Mouse (Mus musculus) small intestine, adult 2 months (tissue): ENCODE measurements around the gene Lef1. TPM values are rescaled to one million over a fixed set of nuclear protein-coding genes. Genes with fewer than 3 reads are reported as not detected.

Experiments used
- H3K27ac ChIP-seq: fragments of 200-500 bp; 2 replicates; pipeline ENCODE4 v1.5.1; 2012; ENCODE audit warnings: low read depth, low read length, control low read depth, inconsistent platforms; ENCODE audit not compliant: insufficient read depth
- H3K27me3 ChIP-seq: fragments of 200-500 bp; 2 replicates; pipeline ENCODE4 v1.6.1; 2012; ENCODE audit warnings: mild to moderate bottlenecking, moderate library complexity, low read length, inconsistent platforms; ENCODE audit not compliant: control insufficient read depth, insufficient read depth
- H3K36me3 ChIP-seq: fragments of 200-500 bp; 2 replicates; pipeline ENCODE4 v1.6.1; 2012; ENCODE audit warnings: mild to moderate bottlenecking, low read length, control low read depth, inconsistent platforms; ENCODE audit not compliant: control insufficient read depth, insufficient read depth
- H3K4me1 ChIP-seq: fragments of 200-500 bp; 2 replicates; pipeline ENCODE4 v1.6.1; 2012; ENCODE audit warnings: low read length, inconsistent platforms, mixed read lengths; ENCODE audit not compliant: control insufficient read depth, insufficient read depth, insufficient read length
- H3K4me3 ChIP-seq: fragments of 200-500 bp; 2 replicates; pipeline ENCODE4 v1.5.1; 2012; ENCODE audit warnings: low read depth, mild to moderate bottlenecking, control low read depth, inconsistent platforms, low read length, moderate library complexity
- CTCF ChIP-seq: fragments of 200-500 bp; IDR thresholded peaks from 2 replicates; pipeline ENCODE4 v1.5.1; 2012; ENCODE audit warnings: low read depth, mild to moderate bottlenecking, control low read depth, inconsistent platforms, low read length, moderate library complexity, mixed read lengths; ENCODE audit not compliant: insufficient replicate concordance, insufficient read length; ENCODE audit errors: extremely low read depth
- POLR2A ChIP-seq: fragments of 200-500 bp; IDR thresholded peaks from 2 replicates; pipeline ENCODE4 v1.6.1; 2012; ENCODE audit warnings: low read depth, mild to moderate bottlenecking, control low read depth, inconsistent platforms, low read length, moderate library complexity
- WGBS: fragments of 180-500 bp; shearing (Covaris S2); methylation state at CpG from one replicate; pipeline ENCODE4 v1.1.7; 2018; 5-methylcytosine and 5-hydroxymethylcytosine counted together
- polyA plus RNA-seq: library from polyadenylated mRNA; depleted of rRNA; stranded (reverse); fragments of >200 nt; gene quantifications from 2 replicates; pipeline ENCODE4 v1.2.3, GENCODE M21; 2012

Gene Lef1
- polyA plus RNA-seq, 1 experiment = 1.1 TPM

- no peaks in the 10 kb centered on the region for H3K27me3 ChIP-seq
- no peak overlapping the region for H3K27ac ChIP-seq
- H3K4me1 ChIP-seq = no peaks in the 10 kb centered on the region
- WGBS = 79% methylated on average over 6 of the region's 6 CpGs
- no peaks in the 10 kb centered on the region for H3K36me3 ChIP-seq
- TF ChIP-seq POLR2A (no peak), CTCF (no peak)
- H3K4me3 ChIP-seq = no peak overlapping the region
These were observed 32.1 kb upstream of the Lef1 start for GRCm38 (mm10) chr3:131078041-131078621.

- H3K4me3 ChIP-seq = no peak overlapping the region
- no peaks in the 10 kb centered on the region for H3K27me3 ChIP-seq
- no peaks in the 10 kb centered on the region for H3K4me1 ChIP-seq
- 73% methylated on average over 5 of the region's 5 CpGs for WGBS
- H3K36me3 ChIP-seq = no peaks in the 10 kb centered on the region
- TF ChIP-seq CTCF (no peak), POLR2A (no peak)
- no peak overlapping the region for H3K27ac ChIP-seq
These were observed 31.6 kb upstream of the Lef1 start for GRCm38 (mm10) chr3:131078719-131079118.

- TF ChIP-seq CTCF (no peak), POLR2A (no peak)
- Histone ChIP-seq H3K4me1 (0 out of 2 replicates have a peak, but pooled peaks cover 5% of the 10 kb centered on the region), H3K4me3 (no peak overlapping the region), H3K27me3 (peaks cover 14% of the 10 kb centered on the region), H3K36me3 (no peaks in the 10 kb centered on the region), H3K27ac (no peak overlapping the region)
- WGBS = 62% methylated on average over 6 of the region's 6 CpGs
These were observed 26.5 kb upstream of the Lef1 start for GRCm38 (mm10) chr3:131083722-131084121.

- 16% methylated on average over 30 of the region's 30 CpGs for WGBS
- TF ChIP-seq POLR2A (no peak), CTCF (no peak)
- Histone ChIP-seq H3K27ac (no peak overlapping the region), H3K4me1 (0 out of 2 replicates have a peak, but pooled peaks cover 5% of the 10 kb centered on the region), H3K36me3 (no peaks in the 10 kb centered on the region), H3K4me3 (no peak overlapping the region), H3K27me3 (peaks cover 14% of the 10 kb centered on the region)
These were observed 25.3 kb upstream of the Lef1 start for GRCm38 (mm10) chr3:131084718-131085561.

GRCm38 (mm10) chr3:131085978-131086377 lies 24.3 kb upstream of the Lef1 start:
- no peaks in the 10 kb centered on the region for H3K36me3 ChIP-seq
- H3K27ac ChIP-seq = no peak overlapping the region
- 0 out of 2 replicates have a peak, but pooled peaks cover 5% of the 10 kb centered on the region for H3K4me1 ChIP-seq
- WGBS = 66% methylated on average over 9 of the region's 9 CpGs
- H3K27me3 ChIP-seq = peaks cover 14% of the 10 kb centered on the region
- H3K4me3 ChIP-seq = no peak overlapping the region
- TF ChIP-seq CTCF (no peak), POLR2A (no peak)

GRCm38 (mm10) chr3:131089721-131090120 lies 20.6 kb upstream of the Lef1 start:
- 77% methylated on average over 3 of the region's 3 CpGs for WGBS
- Histone ChIP-seq H3K27ac (no peak overlapping the region), H3K36me3 (no peaks in the 10 kb centered on the region), H3K4me1 (0 out of 2 replicates have a peak, but pooled peaks cover 4% of the 10 kb centered on the region), H3K27me3 (peaks cover 11% of the 10 kb centered on the region), H3K4me3 (no peak overlapping the region)
- TF ChIP-seq CTCF (no peak), POLR2A (no peak)

GRCm38 (mm10) chr3:131092113-131092512 lies 18.2 kb upstream of the Lef1 start:
- Histone ChIP-seq H3K4me3 (no peak overlapping the region), H3K27me3 (no peaks in the 10 kb centered on the region), H3K4me1 (no peaks in the 10 kb centered on the region), H3K27ac (no peak overlapping the region), H3K36me3 (no peaks in the 10 kb centered on the region)
- WGBS = 32% methylated on average over 6 of the region's 6 CpGs
- TF ChIP-seq CTCF (no peak), POLR2A (no peak)
